Mouse (Mus musculus) E14TG2a.4 (cell line): ENCODE data around the gene Hyou1.
"Not testable (repeated sequence)": the region's sequence is repeated elsewhere in the genome, so short reads cannot be mapped to it uniquely, and the experiment has no call there.

ENCODE experiments used
- H3K27me3 ChIP-seq: 2 replicates; pipeline ENCODE4 v1.6.1; 2014; ENCODE audit warnings: low read length, control low read depth; ENCODE audit not compliant: insufficient read depth
- H3K36me3 ChIP-seq: 2 replicates; pipeline ENCODE4 v1.6.1; 2014; ENCODE audit warnings: low read length, control low read depth; ENCODE audit not compliant: insufficient read depth
- H3K4me1 ChIP-seq: replicated peaks from 2 replicates; pipeline ENCODE4 v1.6.1; 2014; ENCODE audit warnings: low read depth, low read length, control low read depth
- H3K4me3 ChIP-seq: replicated peaks from 2 replicates; pipeline ENCODE4 v1.5.1; 2014; ENCODE audit warnings: mild to moderate bottlenecking, low read length
- H3K9me3 ChIP-seq: 2 replicates; pipeline ENCODE4 v1.6.1; 2014; ENCODE audit warnings: low read length, control low read depth
- CTCF ChIP-seq: conservative IDR thresholded peaks from 2 replicates; pipeline ENCODE4 v1.5.1; 2014; ENCODE audit warnings: low read length
- NANOG ChIP-seq: IDR thresholded peaks from 2 replicates; pipeline ENCODE4 v1.6.1; 2014; ENCODE audit warnings: borderline replicate concordance, low read length, mixed read lengths
- POU5F1 ChIP-seq: IDR thresholded peaks from 2 replicates; pipeline ENCODE4 v1.6.1; 2014; ENCODE audit warnings: low read length, borderline replicate concordance

Gene Hyou1

GRCm38 (mm10) chr9:44417892-44418363 lies 38.6 kb downstream of the Hyou1 start:
- peaks cover 52% of the 10 kb centered on the region for H3K4me1 ChIP-seq
- TF ChIP-seq CTCF (peak; percentile 68), POU5F1 (no peak)

DNA sequence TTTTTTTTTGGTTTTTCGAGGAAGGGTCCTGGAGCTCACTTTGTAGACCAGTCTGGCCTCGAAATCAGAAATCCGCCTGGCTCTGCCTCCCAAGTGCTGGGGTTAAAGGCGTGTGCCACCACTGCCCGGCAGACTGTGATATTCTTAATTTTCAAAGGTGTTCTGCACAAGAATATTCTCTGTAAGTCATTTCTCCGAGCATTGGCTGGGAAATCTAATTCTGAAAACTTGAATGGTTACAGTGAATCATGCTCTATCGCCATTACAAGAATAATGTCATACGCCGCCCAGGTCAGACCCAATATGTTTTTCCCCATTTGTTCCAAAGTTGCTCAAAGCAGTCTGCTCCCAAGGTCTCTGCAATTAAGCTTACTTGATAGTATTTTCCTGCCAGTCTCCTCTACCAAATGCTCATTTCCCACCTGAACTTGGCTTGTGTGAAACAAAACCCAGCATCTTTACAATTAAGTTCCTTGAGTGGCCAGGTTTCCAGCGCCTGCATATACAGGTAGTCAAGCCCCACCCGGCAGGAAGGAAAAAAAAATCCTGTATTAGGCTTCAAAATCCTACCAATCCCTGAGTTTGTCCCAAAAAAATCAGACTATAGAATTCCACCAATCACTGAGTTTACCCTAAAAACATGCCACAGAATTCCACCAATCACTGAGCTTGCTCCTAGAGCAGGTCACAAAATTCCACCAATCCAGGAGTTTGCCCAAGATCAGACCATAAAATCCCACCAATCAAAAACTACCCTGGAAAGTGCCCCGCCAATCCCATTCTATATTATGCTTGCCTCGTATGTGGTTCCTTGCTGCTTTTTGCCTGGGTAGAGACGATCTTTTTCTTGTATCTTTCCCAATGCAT lies 39.5 kb downstream of the Hyou1 start, which contains the start of gene Ccdc84:
Ccdc84 (minus strand) TSS at position 51 of the 867 bp plus-strand sequence.
- H3K9me3 ChIP-seq: no peaks in the 10 kb centered on the region

More at GRCm38 (mm10) chr9:44417892-44418363, 38.6 kb downstream of the Hyou1 start:
- Histone ChIP-seq H3K9me3 (no peaks in the 10 kb centered on the region), H3K4me3 (peak overlapping the region; percentile 95), H3K27me3 (no peaks in the 10 kb centered on the region), H3K36me3 (peaks cover 35% of the 10 kb centered on the region)

DNA sequence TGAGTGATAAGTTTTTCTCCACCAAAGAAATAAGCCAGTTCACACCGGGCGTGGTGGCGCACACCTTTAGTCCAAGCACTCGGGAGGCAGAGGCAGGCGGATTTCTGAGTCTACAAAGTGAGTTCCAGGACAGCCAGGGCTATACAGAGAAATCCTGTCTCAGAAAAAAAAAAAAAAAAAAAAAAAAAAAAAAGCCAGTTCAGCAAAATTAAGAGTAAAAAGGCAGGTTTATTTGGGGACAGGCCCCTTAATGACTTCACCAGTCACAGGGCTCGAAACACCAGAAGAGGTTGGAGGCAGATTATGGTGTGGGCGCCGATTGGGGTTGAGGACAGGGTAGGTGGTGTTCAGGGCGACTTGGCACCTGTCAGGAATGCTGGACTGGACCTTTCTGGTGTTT lies 40.4 kb downstream of the Hyou1 start:
- H3K27me3 ChIP-seq, H3K9me3 ChIP-seq: not testable (repeated sequence)
- H3K4me1 ChIP-seq: peaks cover 63% of the 10 kb centered on the region
- peak overlapping the region; percentile 75 for H3K4me3 ChIP-seq
- H3K36me3 ChIP-seq: peaks cover 17% of the 10 kb centered on the region

More for the DNA sequence above, 39.5 kb downstream of the Hyou1 start, which contains the start of gene Ccdc84:
- Histone ChIP-seq H3K27me3 (no peaks in the 10 kb centered on the region), H3K36me3 (peaks cover 27% of the 10 kb centered on the region), H3K4me3 (peak within 1 kb of the TSS; percentile 95), H3K4me1 (peaks cover 55% of the 10 kb centered on the region)
- TF ChIP-seq NANOG (no peak), POU5F1 (no peak), CTCF (no peak)

GRCm38 (mm10) chr9:44420280-44420898 lies 41.1 kb downstream of the Hyou1 start:
- no peak for TF ChIP-seq CTCF
- no peak for TF ChIP-seq NANOG
- TF ChIP-seq POU5F1: no peak
- Histone ChIP-seq H3K27me3 (no peaks in the 10 kb centered on the region), H3K4me1 (peaks cover 69% of the 10 kb centered on the region), H3K4me3 (peak overlapping the region; percentile 75), H3K36me3 (peaks cover 13% of the 10 kb centered on the region), H3K9me3 (no peaks in the 10 kb centered on the region)

DNA sequence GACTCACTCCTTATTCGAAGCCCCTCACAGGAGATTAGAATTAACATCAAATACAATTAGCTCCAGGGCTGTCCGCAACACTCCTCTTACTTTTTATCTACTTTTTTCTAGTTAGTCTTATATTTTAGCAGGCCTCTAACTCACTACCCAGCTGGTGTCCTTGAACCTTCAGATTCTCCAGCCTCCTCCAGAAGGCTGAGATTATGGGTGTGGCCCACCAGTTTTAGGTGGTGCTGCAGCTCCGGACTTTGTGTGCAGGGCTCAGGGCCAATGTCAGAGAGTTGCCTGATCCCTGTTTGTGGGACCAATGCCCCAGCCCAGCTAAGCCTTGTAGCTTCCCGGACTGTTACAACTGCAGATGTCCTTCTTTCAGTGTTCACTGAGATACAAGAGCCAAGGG lies 44.3 kb downstream of the Hyou1 start:
- Histone ChIP-seq H3K9me3 (no peaks in the 10 kb centered on the region), H3K27me3 (no peaks in the 10 kb centered on the region), H3K4me1 (peaks cover 58% of the 10 kb centered on the region), H3K36me3 (peaks cover 12% of the 10 kb centered on the region), H3K4me3 (peak overlapping the region; percentile 55)
- TF ChIP-seq NANOG: no peak
- no peak for TF ChIP-seq CTCF
- no peak for TF ChIP-seq POU5F1

DNA sequence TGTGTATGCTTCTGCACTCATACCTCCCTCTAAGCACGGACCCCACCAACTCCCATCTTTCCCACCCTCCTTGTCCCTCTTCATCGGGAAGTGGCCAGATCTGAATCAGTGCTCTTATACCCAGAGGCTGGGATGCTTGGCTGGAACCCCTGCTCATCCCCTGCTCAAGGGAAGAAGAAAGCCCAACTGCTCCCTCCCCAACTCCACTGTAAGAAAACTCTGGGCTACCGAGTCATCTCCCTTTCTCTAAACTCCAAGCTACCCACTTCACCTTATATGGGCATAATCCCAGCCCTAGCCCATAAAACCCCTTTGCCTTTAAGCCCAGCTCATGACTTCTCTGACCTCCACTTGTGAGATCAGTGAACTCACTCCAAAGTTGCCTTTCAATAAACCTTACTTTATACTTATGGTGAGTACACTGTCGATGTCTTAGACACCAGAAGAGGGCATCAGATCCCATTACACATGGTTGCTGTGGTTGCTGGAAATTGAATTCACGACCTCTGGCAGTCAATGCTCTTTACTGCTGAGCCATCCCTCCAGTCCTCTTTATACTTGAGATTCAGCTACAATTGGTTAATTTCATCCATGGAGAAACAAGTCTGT lies 53.4 kb downstream of the Hyou1 start:
- H3K27me3 ChIP-seq: peaks cover 16% of the 10 kb centered on the region
- peaks cover 6% of the 10 kb centered on the region for H3K36me3 ChIP-seq
- no peak overlapping the region for H3K4me3 ChIP-seq
- H3K9me3 ChIP-seq: no peaks in the 10 kb centered on the region
- H3K4me1 ChIP-seq: peaks cover 28% of the 10 kb centered on the region
- TF ChIP-seq CTCF (no peak), NANOG (no peak), POU5F1 (no peak)

- H3K4me1 ChIP-seq: peaks cover 33% of the 10 kb centered on the region
- H3K27me3 ChIP-seq: peaks cover 31% of the 10 kb centered on the region
- no peaks in the 10 kb centered on the region for H3K9me3 ChIP-seq
- peaks cover 2% of the 10 kb centered on the region; the same call in 1 of the 2 replicates for H3K36me3 ChIP-seq
- TF ChIP-seq NANOG: no peak
- no peak for TF ChIP-seq CTCF
- no peak for TF ChIP-seq POU5F1
- H3K4me3 ChIP-seq: peak overlapping the region; percentile 32; the same call in 1 of the 2 replicates
Observed at GRCm38 (mm10) chr9:44435747-44436146, 56.5 kb downstream of the Hyou1 start.

- TF ChIP-seq CTCF: no peak
- TF ChIP-seq POU5F1: no peak
- no peak for TF ChIP-seq NANOG
- Histone ChIP-seq H3K4me1 (peaks cover 28% of the 10 kb centered on the region), H3K27me3 (peaks cover 18% of the 10 kb centered on the region), H3K4me3 (peak within 1 kb of the TSS; percentile 68), H3K36me3 (no peaks in the 10 kb centered on the region), H3K9me3 (no peaks in the 10 kb centered on the region)
Observed at GRCm38 (mm10) chr9:44440961-44441360, 61.7 kb downstream of the Hyou1 start, which contains the start of gene Foxr1. Foxr1 (minus strand) TSS chr9:44441136.
